Mouse (Mus musculus) heart, embryonic 12.5 days (tissue): ENCODE data around the gene Tmsb15b1. TPM values are rescaled to one million over a fixed set of nuclear protein-coding genes. Genes with fewer than 3 reads are reported as not detected.
A peak's percentile ranks its signal among the peaks of the same experiment; 100 is the strongest.

Experiments used
- ATAC-seq: fragments of 200-750 bp; cut with Nextera tagmentation; 2 replicates; pipeline ENCODE4 v1.8.0; 2017; ENCODE audit warnings: moderate TSS enrichment, moderate library complexity; ENCODE audit not compliant: insufficient number of reproducible peaks, low FRiP score
- H3K27ac ChIP-seq: fragments of 300-500 bp; sonication (generic); 2 replicates; pipeline ENCODE4 v1.5.1; 2016; ENCODE audit warnings: mild to moderate bottlenecking, moderate library complexity; ENCODE audit not compliant: poor library complexity, severe bottlenecking
- H3K27me3 ChIP-seq: fragments of 300-500 bp; sonication (generic); replicated peaks from 2 replicates; pipeline ENCODE4 v1.6.1; 2016; ENCODE audit warnings: mild to moderate bottlenecking, moderate library complexity
- H3K36me3 ChIP-seq: fragments of 300-500 bp; sonication (generic); 2 replicates; pipeline ENCODE4 v1.6.1; 2016; ENCODE audit warnings: mild to moderate bottlenecking, moderate library complexity
- H3K4me1 ChIP-seq: fragments of 300-500 bp; sonication (generic); replicated peaks from 2 replicates; pipeline ENCODE4 v1.6.1; 2016; ENCODE audit warnings: mild to moderate bottlenecking
- H3K4me2 ChIP-seq: fragments of 300-500 bp; sonication (generic); 2 replicates; pipeline ENCODE4 v1.6.1; 2016; ENCODE audit warnings: mild to moderate bottlenecking, moderate library complexity
- H3K4me3 ChIP-seq: fragments of 300-500 bp; sonication (generic); 2 replicates; pipeline ENCODE4 v1.5.1; 2016; ENCODE audit warnings: mild to moderate bottlenecking
- H3K9ac ChIP-seq: fragments of 300-500 bp; sonication (generic); 2 replicates; pipeline ENCODE4 v1.6.1; 2016; ENCODE audit warnings: mild to moderate bottlenecking, moderate library complexity
- H3K9me3 ChIP-seq: fragments of 300-500 bp; sonication (generic); replicated peaks from 2 replicates; pipeline ENCODE4 v1.6.1; 2016; ENCODE audit warnings: mild to moderate bottlenecking, moderate library complexity
- WGBS: fragments of 180-500 bp; shearing (Covaris S2); methylation state at CpG from one replicate; pipeline ENCODE4 v1.1.7; 2016; 5-methylcytosine and 5-hydroxymethylcytosine counted together
- polyA plus RNA-seq: library from polyadenylated mRNA; unstranded; fragments of >200 nt; fragmentation: Nextera tagmentation; extraction: Ambion mirVana; gene quantifications from 2 replicates; pipeline ENCODE4 v1.2.1, GENCODE M21; 2016

Tmsb15b1 gene
- 11.7 and 12.1 TPM in 2 replicates for polyA plus RNA-seq

DNA sequence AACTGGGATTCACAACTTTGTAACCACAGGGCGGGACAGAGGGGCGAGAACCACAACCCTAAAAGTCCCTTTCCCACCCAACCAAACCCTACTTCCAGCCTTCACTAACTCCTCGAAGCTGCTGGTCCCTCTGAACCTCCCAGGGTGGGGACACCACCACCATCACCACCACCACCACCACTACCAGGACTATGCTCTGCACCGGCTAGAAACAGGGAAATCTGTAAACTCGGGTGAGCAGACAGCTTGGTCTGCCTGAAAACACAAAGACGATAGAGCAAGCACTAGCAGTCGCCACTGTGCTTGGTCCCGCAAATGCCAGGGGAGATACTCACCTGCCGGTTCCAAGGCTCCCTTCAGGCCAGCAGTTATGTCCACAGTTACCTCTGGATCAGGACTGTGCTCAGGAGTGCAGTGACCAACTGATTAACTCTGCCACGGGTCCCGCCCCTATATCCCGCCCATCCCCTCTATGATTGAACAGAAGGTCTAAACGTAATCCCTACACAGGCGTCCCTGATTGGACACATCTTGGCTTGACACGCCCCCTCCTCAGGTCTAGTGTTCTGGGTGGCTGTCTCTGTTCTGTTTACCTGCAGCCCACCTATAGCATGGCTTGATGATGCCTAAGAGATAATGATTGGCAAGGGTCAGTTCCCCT, at the start of gene Tmsb15b1, which contains the start of gene Tmsb15l:
TSS of gene Tmsb15b1 (minus strand) at position 451 of the 661 bp plus-strand sequence.
TSS of gene Tmsb15l (minus strand) at position 446 of the 661 bp plus-strand sequence.
- WGBS, result 27% methylated on average over 15 of the region's 15 CpGs
- peak; percentile 96 for ATAC-seq
- H3K4me1 ChIP-seq, result no peaks in the 10 kb centered on the region
- H3K27me3 ChIP-seq, result no peaks in the 10 kb centered on the region
- peak within 1 kb of the TSS; percentile 61 for H3K4me2 ChIP-seq
- H3K9ac ChIP-seq, result peak within 1 kb of the TSS; percentile 35; the same call in 1 of the 2 replicates
- H3K27ac ChIP-seq, result no peak within 1 kb of the TSS
- H3K36me3 ChIP-seq, result no peaks in the 10 kb centered on the region
- H3K9me3 ChIP-seq, result no peaks in the 10 kb centered on the region
- H3K4me3 ChIP-seq, result peak within 1 kb of the TSS; percentile 51

DNA sequence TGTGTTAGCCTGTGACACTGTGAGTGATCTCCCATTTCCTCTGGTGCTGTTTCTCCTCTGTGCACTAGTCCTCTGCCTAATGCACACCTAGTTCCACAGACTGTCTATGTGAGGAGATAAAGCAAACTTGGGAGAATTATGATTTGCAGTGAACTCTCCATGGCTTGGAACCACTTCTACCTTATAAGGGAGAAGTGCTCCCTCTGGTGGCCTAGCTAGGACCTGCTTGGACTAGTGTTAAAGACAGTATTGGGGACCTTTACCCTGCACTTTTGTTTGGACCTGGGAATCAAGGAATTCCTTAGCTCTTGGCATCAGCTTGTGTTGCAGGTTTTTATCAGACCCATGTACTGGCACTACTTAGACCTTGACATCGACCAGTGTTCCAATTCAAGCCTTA, 42.6 kb upstream of the Tmsb15b1 start:
- ATAC-seq, result no peak

DNA sequence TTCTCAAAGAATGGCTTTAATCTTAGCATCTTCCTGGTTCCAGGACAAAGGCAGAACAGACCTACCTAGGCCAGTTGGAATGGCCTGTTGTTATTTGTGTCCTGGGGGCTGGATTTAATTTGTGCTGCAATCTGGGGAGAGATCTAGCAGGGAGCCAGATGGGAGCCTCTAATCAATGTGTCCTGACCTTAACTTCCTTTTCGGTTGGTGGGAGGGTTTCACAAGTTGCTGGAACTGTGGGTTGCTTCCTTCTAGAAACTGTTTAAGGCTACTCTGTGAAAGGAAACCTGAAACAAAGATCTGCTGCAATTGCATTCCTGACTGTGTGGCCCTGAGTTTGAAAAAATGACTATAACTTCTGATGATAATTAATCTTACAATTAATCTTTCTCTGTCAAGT, 41.0 kb upstream of the Tmsb15b1 start:
- WGBS, result 75% methylated on average over 1 of the region's 1 CpGs
- no peak overlapping the region for H3K9ac ChIP-seq
- 0 out of 2 replicates have a peak, but pooled peaks cover 8% of the 10 kb centered on the region for H3K36me3 ChIP-seq
- no peak for ATAC-seq
- no peaks in the 10 kb centered on the region for H3K9me3 ChIP-seq
- no peaks in the 10 kb centered on the region for H3K27me3 ChIP-seq
- H3K4me3 ChIP-seq, result no peak overlapping the region
- H3K27ac ChIP-seq, result no peak overlapping the region
- no peak overlapping the region for H3K4me2 ChIP-seq
- 0 out of 2 replicates have a peak, but pooled peaks cover 2% of the 10 kb centered on the region for H3K4me1 ChIP-seq

More for the DNA sequence above, 42.6 kb upstream of the Tmsb15b1 start:
- 20% methylated on average over 1 of the region's 1 CpGs for WGBS
- H3K4me1 ChIP-seq, result 0 out of 2 replicates have a peak, but pooled peaks cover 2% of the 10 kb centered on the region
- H3K4me2 ChIP-seq, result no peak overlapping the region
- no peaks in the 10 kb centered on the region for H3K9me3 ChIP-seq
- no peak overlapping the region for H3K9ac ChIP-seq
- 0 out of 2 replicates have a peak, but pooled peaks cover 7% of the 10 kb centered on the region for H3K36me3 ChIP-seq
- no peaks in the 10 kb centered on the region for H3K27me3 ChIP-seq
- no peak overlapping the region for H3K27ac ChIP-seq
- H3K4me3 ChIP-seq, result no peak overlapping the region

DNA sequence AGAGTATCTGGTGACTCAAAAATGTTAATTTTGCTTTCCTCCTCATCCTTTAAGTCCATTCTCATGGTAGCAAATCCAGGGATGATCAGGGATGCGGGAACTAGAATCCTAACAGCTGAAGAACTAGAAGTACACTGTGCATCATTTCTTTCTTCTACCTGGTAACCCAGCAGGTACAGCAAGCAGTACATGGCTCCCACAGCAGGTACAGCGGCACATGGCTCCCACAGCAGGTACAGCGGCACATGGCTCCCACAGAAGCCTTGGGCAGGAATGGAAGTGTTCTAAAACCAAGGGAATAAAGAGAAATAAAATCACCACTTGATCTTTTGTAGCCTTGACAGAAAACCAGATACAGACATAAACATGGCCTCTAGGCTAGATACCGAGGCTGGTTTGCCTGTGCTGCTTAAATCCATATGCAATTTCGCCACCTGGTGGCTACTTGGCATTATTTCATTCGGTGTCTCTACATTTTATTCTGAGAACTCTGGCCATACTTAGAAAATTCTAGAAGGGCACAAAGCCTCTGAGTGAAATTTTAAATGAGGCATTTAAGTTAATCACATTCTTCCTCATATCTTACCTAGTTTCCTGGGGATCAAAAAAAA, 38.5 kb upstream of the Tmsb15b1 start:
- Histone ChIP-seq H3K4me1 (no peaks in the 10 kb centered on the region), H3K4me2 (no peak overlapping the region), H3K9ac (no peak overlapping the region), H3K9me3 (no peaks in the 10 kb centered on the region), H3K36me3 (0 out of 2 replicates have a peak, but pooled peaks cover 4% of the 10 kb centered on the region), H3K27ac (no peak overlapping the region), H3K27me3 (no peaks in the 10 kb centered on the region), H3K4me3 (no peak overlapping the region)
- no peak for ATAC-seq
- WGBS, result 53% methylated on average over 6 of the region's 6 CpGs

DNA sequence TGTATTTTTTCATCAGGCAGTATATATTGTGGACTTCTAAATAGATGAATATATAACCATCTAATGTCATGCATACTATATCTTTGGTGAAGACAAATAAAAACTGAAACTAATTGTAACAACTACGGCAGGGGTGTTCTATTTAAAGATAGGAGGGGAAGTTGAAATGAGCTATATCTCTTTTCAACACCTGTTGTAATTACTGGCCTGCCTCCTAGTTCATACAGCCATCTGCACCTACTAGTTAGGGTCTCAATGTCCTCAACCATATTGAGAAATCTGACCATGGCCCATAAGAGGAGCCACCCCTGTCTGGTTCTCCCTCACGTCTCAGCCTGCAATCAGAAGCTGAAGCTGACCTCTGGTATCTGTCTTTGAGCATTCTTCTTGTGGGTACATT, 19.6 kb upstream of the Tmsb15b1 start:
- H3K4me3 ChIP-seq, result no peak overlapping the region
- ATAC-seq, result no peak
- 63% methylated on average over 2 of the region's 2 CpGs for WGBS
- H3K4me1 ChIP-seq, result no peaks in the 10 kb centered on the region
- peaks cover 39% of the 10 kb centered on the region for H3K27me3 ChIP-seq
- H3K36me3 ChIP-seq, result no peaks in the 10 kb centered on the region
- no peak overlapping the region for H3K4me2 ChIP-seq
- H3K9ac ChIP-seq, result no peak overlapping the region
- H3K27ac ChIP-seq, result no peak overlapping the region
- H3K9me3 ChIP-seq, result no peaks in the 10 kb centered on the region

DNA sequence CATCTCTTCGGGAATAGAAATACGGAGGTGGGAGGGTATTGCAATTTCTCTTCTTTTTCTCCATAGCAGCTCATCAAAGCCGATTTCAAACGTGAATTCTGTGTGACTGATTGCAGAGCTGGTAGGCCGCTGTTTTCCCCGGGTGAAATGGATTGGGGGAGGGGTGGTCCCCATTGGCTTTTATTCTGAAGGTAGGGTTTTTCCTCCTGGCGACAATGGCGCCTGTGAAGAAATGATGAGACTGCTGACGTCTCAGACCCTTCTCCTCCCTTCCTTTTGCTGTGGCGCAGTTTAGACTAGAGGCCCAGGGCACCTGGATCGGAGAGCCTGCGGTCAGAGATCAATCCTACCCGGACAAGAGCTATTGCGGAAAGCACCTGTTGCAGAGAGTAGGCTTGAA, 17.0 kb upstream of the Tmsb15b1 start:
- WGBS, result 32% methylated on average over 14 of the region's 14 CpGs
- ATAC-seq, result no peak
- peak overlapping the region; percentile 46 for H3K4me3 ChIP-seq
- H3K9ac ChIP-seq, result no peak overlapping the region
- H3K4me2 ChIP-seq, result peak overlapping the region; percentile 75
- H3K27ac ChIP-seq, result no peak overlapping the region
- no peaks in the 10 kb centered on the region for H3K4me1 ChIP-seq
- H3K27me3 ChIP-seq, result peaks cover 45% of the 10 kb centered on the region
- H3K36me3 ChIP-seq, result no peaks in the 10 kb centered on the region
- no peaks in the 10 kb centered on the region for H3K9me3 ChIP-seq

DNA sequence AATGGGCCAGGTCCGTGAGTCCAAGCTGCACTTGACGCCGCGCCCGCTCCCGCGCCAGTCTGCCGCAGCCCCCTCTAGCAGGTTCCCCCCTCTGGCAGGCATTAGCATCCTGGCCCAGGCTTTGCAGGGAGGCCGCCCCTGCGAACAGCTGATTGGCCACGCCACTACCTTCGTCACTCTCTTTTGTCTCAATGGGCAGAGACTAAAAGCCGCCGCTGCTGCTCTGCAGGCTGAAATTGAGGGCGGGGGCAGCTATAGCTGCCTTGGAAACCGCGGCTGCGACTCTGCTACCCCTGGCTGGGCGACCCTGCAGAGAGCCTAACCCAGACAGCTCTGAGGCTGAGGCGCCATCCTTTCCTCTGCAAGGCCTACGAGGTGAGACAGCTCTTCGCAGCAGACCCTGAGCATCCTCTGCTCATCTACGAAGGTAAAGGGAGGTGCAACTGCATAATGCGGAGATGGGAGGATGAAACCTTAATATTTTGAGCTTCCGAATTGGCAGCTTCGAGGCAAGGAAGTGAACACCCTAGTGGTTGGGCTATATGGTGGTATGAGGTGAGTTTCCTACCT, 16.4 kb upstream of the Tmsb15b1 start, which contains the start of gene Zcchc18:
TSS of gene Zcchc18 (plus strand) at position 178 of the 570 bp plus-strand sequence.
- H3K9ac ChIP-seq, result peak within 1 kb of the TSS; percentile 45

DNA sequence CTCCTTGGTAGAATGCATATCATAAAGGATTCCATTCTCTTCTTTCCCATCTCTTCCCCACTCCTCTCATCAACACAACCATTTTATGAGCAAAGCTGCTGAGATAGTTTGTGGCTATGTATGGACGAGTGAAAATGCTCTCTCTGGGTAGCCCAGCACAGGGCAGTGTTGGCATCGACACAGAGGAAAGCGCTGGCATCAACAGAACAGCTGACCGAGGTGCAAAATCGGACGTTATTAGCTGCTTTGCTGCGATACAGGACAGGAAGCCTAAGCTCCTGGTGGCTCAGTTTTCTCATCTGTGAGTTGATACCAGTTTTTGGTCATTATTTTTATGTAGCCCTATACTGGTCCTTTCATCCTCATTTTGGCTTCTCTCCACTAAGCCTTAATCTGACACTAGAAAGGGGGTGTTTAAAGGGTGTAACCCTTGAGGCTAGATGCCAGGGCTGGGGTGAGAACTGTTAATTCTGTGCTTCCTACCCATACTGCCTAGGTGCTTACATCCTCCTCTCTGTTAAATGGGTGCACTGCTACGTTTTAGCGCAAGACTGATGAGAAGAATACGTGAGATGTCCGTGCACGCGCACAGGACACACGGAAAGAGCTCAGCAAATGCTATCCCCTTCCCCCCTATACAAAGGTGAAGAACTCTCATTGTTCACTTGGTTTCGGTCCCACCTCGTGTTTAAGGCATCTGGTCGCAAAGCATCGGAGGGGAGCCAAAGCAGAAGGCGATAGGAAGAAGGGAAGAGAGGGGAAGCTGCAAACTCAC, 15.7 kb upstream of the Tmsb15b1 start:
- ATAC-seq, result no peak
- Histone ChIP-seq H3K4me2 (peak overlapping the region; percentile 75), H3K27ac (no peak overlapping the region), H3K4me3 (peak overlapping the region; percentile 46), H3K9me3 (no peaks in the 10 kb centered on the region), H3K36me3 (no peaks in the 10 kb centered on the region), H3K27me3 (peaks cover 45% of the 10 kb centered on the region), H3K4me1 (no peaks in the 10 kb centered on the region), H3K9ac (no peak overlapping the region)
- 19% methylated on average over 19 of the region's 19 CpGs for WGBS

More for the DNA sequence above, 16.4 kb upstream of the Tmsb15b1 start, which contains the start of gene Zcchc18:
- Histone ChIP-seq H3K9me3 (no peaks in the 10 kb centered on the region), H3K36me3 (no peaks in the 10 kb centered on the region), H3K4me2 (peak within 1 kb of the TSS; percentile 75), H3K27me3 (peaks cover 45% of the 10 kb centered on the region), H3K27ac (no peak within 1 kb of the TSS), H3K4me3 (peak within 1 kb of the TSS; percentile 46), H3K4me1 (no peaks in the 10 kb centered on the region)
- WGBS, result 19% methylated on average over 26 of the region's 26 CpGs
- ATAC-seq, result peak; percentile 81

DNA sequence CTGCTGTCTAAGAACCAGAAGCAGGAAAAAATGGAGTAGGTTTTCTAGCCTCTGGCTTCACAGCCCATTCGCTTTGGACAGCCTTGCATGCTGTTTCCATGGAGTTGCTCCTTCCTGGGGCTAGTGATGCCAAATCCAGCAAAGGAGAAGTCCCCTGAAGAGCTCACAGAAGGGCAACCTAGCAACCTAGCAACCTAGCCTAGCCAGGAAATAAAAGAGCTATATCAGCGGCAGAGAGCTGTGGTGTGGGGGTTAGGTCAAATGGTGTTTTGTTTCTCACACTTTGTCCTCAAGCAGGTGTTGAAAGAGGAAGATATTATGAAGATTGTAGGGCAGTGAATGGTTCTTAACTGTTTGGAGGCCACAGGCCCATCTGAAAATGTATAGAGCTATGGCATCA, 14.6 kb upstream of the Tmsb15b1 start:
- Histone ChIP-seq H3K4me2 (no peak overlapping the region), H3K27ac (no peak overlapping the region), H3K4me1 (no peaks in the 10 kb centered on the region), H3K36me3 (no peaks in the 10 kb centered on the region), H3K9me3 (no peaks in the 10 kb centered on the region), H3K9ac (no peak overlapping the region), H3K27me3 (peaks cover 45% of the 10 kb centered on the region), H3K4me3 (no peak overlapping the region)
- WGBS, result 47% methylated on average over 2 of the region's 2 CpGs
- no peak for ATAC-seq

DNA sequence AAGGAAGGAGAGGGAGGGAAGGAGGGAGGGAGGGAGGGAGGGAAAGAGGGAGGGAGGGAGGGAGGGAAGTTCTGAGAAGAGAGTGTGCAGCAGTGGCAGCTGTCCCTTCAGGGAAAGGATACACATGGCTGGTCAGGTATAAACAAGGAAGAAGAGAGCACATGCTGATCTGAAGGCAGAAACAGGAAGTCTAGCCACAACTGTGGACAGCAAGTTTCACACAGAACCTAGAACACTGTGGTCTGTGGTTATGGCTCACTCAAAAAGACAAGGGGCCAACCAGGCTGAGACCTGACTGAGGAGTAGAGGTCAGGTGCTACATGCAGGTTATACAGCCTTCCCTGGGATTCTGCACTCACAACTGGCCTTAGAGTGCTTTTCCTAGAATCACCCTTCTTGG, 9.4 kb upstream of the Tmsb15b1 start:
- H3K9me3 ChIP-seq, result no peaks in the 10 kb centered on the region
- H3K36me3 ChIP-seq, result no peaks in the 10 kb centered on the region
- ATAC-seq, result no peak
- H3K27ac ChIP-seq, result no peak overlapping the region
- no peak overlapping the region for H3K9ac ChIP-seq
- H3K4me3 ChIP-seq, result no peak overlapping the region
- no peak overlapping the region for H3K4me2 ChIP-seq
- H3K4me1 ChIP-seq, result no peaks in the 10 kb centered on the region
- H3K27me3 ChIP-seq, result peaks cover 4% of the 10 kb centered on the region

DNA sequence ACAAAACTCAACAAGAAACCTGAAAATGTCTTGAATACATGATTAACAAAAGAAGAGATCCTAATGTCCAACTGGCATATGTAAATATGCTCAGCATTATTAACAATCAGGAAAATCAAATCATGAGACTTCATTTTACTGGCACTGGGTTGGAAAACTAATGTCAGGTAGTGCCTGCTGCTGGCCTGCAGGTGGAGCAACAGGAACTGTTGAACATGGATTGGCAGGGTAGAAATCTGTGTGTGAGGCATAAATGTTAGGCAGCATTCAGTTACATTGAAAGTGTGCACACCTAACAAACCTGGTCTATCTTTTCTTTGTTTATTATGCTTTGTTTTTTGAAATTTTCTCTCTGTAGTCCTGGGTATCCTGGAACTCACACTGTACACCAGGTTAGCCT, 1.9 kb upstream of the Tmsb15b1 start:
- Histone ChIP-seq H3K27me3 (no peaks in the 10 kb centered on the region), H3K36me3 (no peaks in the 10 kb centered on the region), H3K4me1 (no peaks in the 10 kb centered on the region), H3K4me2 (no peak overlapping the region), H3K9me3 (no peaks in the 10 kb centered on the region), H3K4me3 (no peak overlapping the region), H3K27ac (no peak overlapping the region), H3K9ac (no peak overlapping the region)
- no peak for ATAC-seq
